In genomic region chr4:145011156-145011555, GRCm38 (mm10) we compare ENCODE assay signal across 22 mouse cellular contexts.
DNase-seq lines count a peak whose midpoint lies in the region; ATAC-seq lines count a peak whose summit lies in the region.
"Had no signal": no experiment of that assay in that cellular context is flagged by ENCODE, and none has a peak within 500 bp of the region (broad histone marks: within the 10 kb centered on the region; RNA-seq: fewer than 3 reads in every experiment).

No protein-coding gene starts in this region.

- DNase-seq in gastrocnemius, adult 18-20 months (ENCODE audit: low spot score), result peak; percentile 47
- no peak for DNase-seq in gastrocnemius, postnatal 10 days
- no peak for DNase-seq in kidney, postnatal 36 days
- DNase-seq in 3134 (ENCODE audit: extremely low read depth, insufficient read length, low spot score), result peak; percentile 55
- DNase-seq in lung, postnatal 14 days, result no peak
- DNase-seq in spleen, postnatal 14 days (ENCODE audit: low spot score in 2 of 2), result no peak
- DNase-seq: adrenal gland, adult 2 months; cerebellum, adult 11 months; cerebellum, adult 9-11 months; gastrocnemius, postnatal 36 days; layer of hippocampus, postnatal 36 days; right cerebral cortex, adult 18-20 months had no signal

- no peak overlapping the region for H3K4me3 ChIP-seq in kidney, embryonic 16.5 days (ENCODE audit: low read length)
- H3K4me3 ChIP-seq in embryonic facial prominence, embryonic 15.5 days (replicated peaks), result no peak overlapping the region
- H3K4me3 ChIP-seq: heart, embryonic 10.5 days; hindbrain, embryonic 15.5 days; layer of hippocampus, adult 2 months; midbrain, embryonic 10.5 days; neural tube, embryonic 15.5 days had no signal

- 0 out of 2 replicates have a peak, but pooled peaks cover 3% of the 10 kb centered on the region for H3K36me3 ChIP-seq in kidney, embryonic 16.5 days (ENCODE audit: insufficient read depth, low read length)
- peaks cover 5% of the 10 kb centered on the region for H3K36me3 ChIP-seq in embryonic facial prominence, embryonic 15.5 days

- H3K4me1 ChIP-seq in kidney, embryonic 16.5 days (ENCODE audit: insufficient read depth, low read length), result peaks cover 50% of the 10 kb centered on the region
- peaks cover 36% of the 10 kb centered on the region for H3K4me1 ChIP-seq in embryonic facial prominence, embryonic 15.5 days
- H3K4me1 ChIP-seq: midbrain, embryonic 10.5 days had no signal

- no peaks in the 10 kb centered on the region for H3K27me3 ChIP-seq in kidney, embryonic 16.5 days (ENCODE audit: insufficient read depth, low read length)
- no peaks in the 10 kb centered on the region for H3K27me3 ChIP-seq in embryonic facial prominence, embryonic 15.5 days
- H3K27me3 ChIP-seq: hindbrain, embryonic 15.5 days; neural tube, embryonic 15.5 days had no signal

- H3K9ac ChIP-seq in kidney, embryonic 16.5 days (replicated peaks; ENCODE audit: low read length), result no peak overlapping the region
- no peak overlapping the region for H3K9ac ChIP-seq in embryonic facial prominence, embryonic 15.5 days
- H3K9ac ChIP-seq: hindbrain, embryonic 15.5 days; neural tube, embryonic 15.5 days had no signal

- H3K27ac ChIP-seq in kidney, embryonic 16.5 days (ENCODE audit: low read length), result peak overlapping the region; percentile 84
- H3K27ac ChIP-seq in embryonic facial prominence, embryonic 15.5 days (replicated peaks), result peak overlapping the region; percentile 53
- H3K27ac ChIP-seq: heart, embryonic 10.5 days; hindbrain, embryonic 15.5 days; layer of hippocampus, adult 2 months; midbrain, embryonic 10.5 days; neural tube, embryonic 15.5 days had no signal

- no peak overlapping the region for H3K4me2 ChIP-seq in kidney, embryonic 16.5 days (replicated peaks; ENCODE audit: low read depth, low read length)
- no peak overlapping the region for H3K4me2 ChIP-seq in embryonic facial prominence, embryonic 15.5 days (replicated peaks)
- H3K4me2 ChIP-seq: hindbrain, embryonic 15.5 days; neural tube, embryonic 15.5 days had no signal

- no peaks in the 10 kb centered on the region for H3K9me3 ChIP-seq in kidney, embryonic 16.5 days (ENCODE audit: low read length)
- H3K9me3 ChIP-seq in embryonic facial prominence, embryonic 15.5 days (replicated peaks), result no peaks in the 10 kb centered on the region
- H3K9me3 ChIP-seq: heart, embryonic 10.5 days; hindbrain, embryonic 15.5 days; midbrain, embryonic 10.5 days; neural tube, embryonic 15.5 days had no signal

- WGBS in kidney, embryonic 16.5 days, result 80% methylated on average over 3 of the region's 3 CpGs
- 45% methylated on average over 3 of the region's 3 CpGs for whole genome bisulfite sequencing in embryonic facial prominence, embryonic 15.5 days

- ATAC-seq in kidney, embryonic 16.5 days (ENCODE audit: low FRiP score, low TSS enrichment), result no peak
- no peak for ATAC-seq in embryonic facial prominence, embryonic 15.5 days (ENCODE audit: insufficient number of reproducible peaks, low FRiP score, low TSS enrichment, low read depth)
- ATAC-seq: forebrain, embryonic 14.5 days; intestine, postnatal 0 days; lung, postnatal 0 days had no signal

Comparison
In these comparisons a context has a peak if more than half of its experiments do, and no peak if none do; other contexts are left out.
1. DNase-seq: peak in gastrocnemius, adult 18-20 months (single experiment) and 3134 (single experiment); none in gastrocnemius, postnatal 10 days (single experiment), kidney, postnatal 36 days (0 of 2), lung, postnatal 14 days (single experiment) and spleen, postnatal 14 days (0 of 2).